Mouse (Mus musculus): ENCODE measurements at regions not wholly inside any gene's neighbourhood (a gene's known extent, or its start where the extent isn't known, plus 50 kb on each side); places are given as distances from the start of the nearest gene placed in this dataset.

- peak; percentile 60 for DNase-seq (ENCODE audit: low read depth, low spot score)
Observed at GRCm38 (mm10) chrX:145672776-145673175, 167.8 kb upstream of the Amot start.

DNA sequence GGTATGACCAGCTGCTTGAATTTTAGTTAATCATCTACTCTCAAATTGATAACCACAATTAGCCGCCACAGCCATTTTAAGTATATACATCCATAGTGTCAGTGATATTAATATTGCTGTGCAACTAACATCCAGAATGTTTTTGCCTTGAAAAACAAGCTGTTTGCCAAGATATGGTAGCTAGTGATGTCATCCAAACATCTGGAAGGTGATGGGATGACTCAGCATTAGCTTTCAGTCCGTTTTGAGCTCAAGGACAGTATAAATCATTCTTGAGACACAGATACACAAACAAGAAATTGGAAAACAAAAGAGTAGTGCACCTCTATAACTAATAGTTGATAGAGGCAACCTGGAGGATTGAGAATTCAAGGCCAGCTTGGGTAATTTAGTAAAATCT lies 146.7 kb upstream of the Amot start:
- peak; percentile 47 for DNase-seq (ENCODE audit: low read depth, low spot score)

DNA sequence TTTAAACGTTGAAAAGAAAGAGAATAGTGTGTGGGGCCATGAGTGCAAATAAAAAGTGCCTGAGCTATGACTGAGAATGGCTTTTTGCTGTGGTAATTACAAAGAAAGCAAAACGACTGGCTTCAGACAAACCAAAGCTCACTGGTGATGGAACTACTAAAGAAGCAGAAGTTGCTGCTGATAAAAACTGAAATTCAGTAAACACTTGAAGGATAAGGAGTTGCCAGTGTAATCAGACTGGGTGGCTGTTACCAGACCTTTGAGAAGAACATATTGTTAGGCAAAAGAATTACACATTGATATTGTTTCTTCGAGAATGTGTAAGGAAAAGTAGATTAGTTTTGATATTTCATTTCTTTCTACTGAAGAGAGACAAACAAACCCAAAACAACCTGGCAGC lies 114.7 kb upstream of the Amot start:
- no peak for DNase-seq (ENCODE audit: low read depth, low spot score)

GRCm38 (mm10) chrX:145602085-145602484 lies 97.1 kb upstream of the Amot start:
- DNase-seq (ENCODE audit: low read depth, low spot score) = no peak

DNA sequence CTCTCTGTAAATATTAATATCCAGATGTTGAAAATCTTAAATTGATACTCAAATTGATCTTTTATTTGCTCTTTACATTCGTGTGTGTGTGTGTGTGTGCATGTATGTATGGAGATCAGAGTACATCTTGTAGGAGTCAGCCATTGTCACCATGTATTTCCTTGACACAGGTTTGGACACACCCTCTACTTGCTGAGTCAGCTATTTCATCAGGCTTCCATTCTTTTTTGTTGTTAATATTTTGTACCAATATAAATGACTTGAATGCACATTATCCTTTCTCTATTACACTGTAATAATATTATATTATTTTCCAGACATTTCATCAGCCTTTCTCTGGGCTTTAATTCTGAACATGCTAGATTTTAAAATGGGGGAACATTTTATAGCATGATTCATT lies 85.8 kb upstream of the Amot start:
- no peak for DNase-seq (ENCODE audit: low read depth, low spot score)

DNA sequence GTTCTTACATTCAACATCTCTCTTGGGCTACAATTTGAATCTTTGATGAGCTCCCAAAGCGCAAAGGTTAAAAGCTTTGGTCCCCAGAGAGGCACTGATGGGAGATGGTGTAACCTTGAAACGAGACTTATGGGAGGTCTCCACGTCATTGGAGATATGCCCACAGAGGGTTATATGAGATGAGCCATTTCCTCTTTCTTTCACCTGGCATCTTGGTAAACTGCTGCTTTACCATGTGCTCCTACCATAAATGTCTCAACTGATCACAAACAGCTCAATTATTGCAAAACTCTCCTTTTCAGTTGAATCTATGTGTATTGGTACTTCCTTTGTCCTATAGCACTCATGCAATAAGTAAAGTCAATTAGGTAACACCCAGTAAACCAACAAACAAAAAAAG lies 62.5 kb upstream of the Amot start:
- no peak for DNase-seq (ENCODE audit: low read depth, low spot score)

- no peak for DNase-seq (ENCODE audit: low read depth, low spot score)
Observed at GRCm38 (mm10) chrX:145567073-145567472, 62.1 kb upstream of the Amot start.

- DNase-seq (ENCODE audit: low read depth, low spot score) = peak; percentile 85
Observed at GRCm38 (mm10) chrX:145558881-145559280, 53.9 kb upstream of the Amot start.
